ENCODE assay signal across 16 mouse cellular contexts in genomic region chr14:58994994-58995393, GRCm38 (mm10).
"Had no signal": no experiment of that assay in that cellular context is flagged by ENCODE, and none has a peak within 500 bp of the region (broad histone marks: within the 10 kb centered on the region; RNA-seq: fewer than 3 reads in every experiment).

No protein-coding gene starts in this region.

- DNase-seq: lung, postnatal 14 days; lung, postnatal 36 days; right cerebral cortex, postnatal 14 days; thymus, adult 2 months; thymus, postnatal 25 days; thymus, postnatal 4 days had no signal

- ATAC-seq: lung, postnatal 0 days; midbrain, embryonic 13.5 days; midbrain, embryonic 15.5 days had no signal

- H3K4me2 ChIP-seq: lung, embryonic 15.5 days; midbrain, embryonic 11.5 days; midbrain, embryonic 13.5 days; midbrain, embryonic 15.5 days; neural tube, embryonic 12.5 days; stomach, embryonic 15.5 days had no signal

- H3K36me3 ChIP-seq: lung, embryonic 15.5 days; midbrain, embryonic 13.5 days; midbrain, embryonic 15.5 days; neural tube, embryonic 12.5 days; stomach, embryonic 15.5 days had no signal

- H3K4me1 ChIP-seq: megakaryocyte, embryonic 14.5 days; midbrain, embryonic 15.5 days; neural tube, embryonic 12.5 days; stomach, embryonic 15.5 days had no signal

- H3K4me3 ChIP-seq: lung, embryonic 15.5 days; megakaryocyte, embryonic 14.5 days; midbrain, embryonic 13.5 days; midbrain, embryonic 15.5 days; neural tube, embryonic 12.5 days; stomach, embryonic 15.5 days had no signal

- H3K27me3 ChIP-seq: lung, embryonic 15.5 days; megakaryocyte, embryonic 14.5 days; midbrain, embryonic 13.5 days; midbrain, embryonic 15.5 days; neural tube, embryonic 12.5 days; stomach, embryonic 15.5 days had no signal

- H3K9ac ChIP-seq: lung, embryonic 15.5 days; midbrain, embryonic 13.5 days; midbrain, embryonic 15.5 days; neural tube, embryonic 12.5 days; stomach, embryonic 15.5 days had no signal

- H3K9me3 ChIP-seq: lung, embryonic 15.5 days; midbrain, embryonic 13.5 days; midbrain, embryonic 15.5 days; neural tube, embryonic 12.5 days; stomach, embryonic 15.5 days had no signal

- H3K27ac ChIP-seq: lung, embryonic 15.5 days; macrophage; midbrain, embryonic 13.5 days; midbrain, embryonic 15.5 days; neural tube, embryonic 12.5 days; stomach, embryonic 15.5 days; stomach, postnatal 0 days had no signal
